Mouse (Mus musculus): ENCODE results near the gene Resf1. TPM values are rescaled to one million over a fixed set of nuclear protein-coding genes. Genes with fewer than 3 reads are reported as not detected.

Resf1 gene
- total and polyA plus RNA-seq, 3 experiments = 12.9 to 103 (median 20.4) TPM

GRCm38 (mm10) chr6:149333036-149333435 lies 23.8 kb downstream of the Resf1 start:
- H3K36me3 ChIP-seq (ENCODE audit: control insufficient read depth in 1 of 2, insufficient read depth in 2 of 2, low read length in 2 of 2) = no peaks in the 10 kb centered on the region; a peak in 1 of 4 replicates
- no peak for TF ChIP-seq USF2 (IDR thresholded peaks at IDR 0.05; ENCODE audit: borderline replicate concordance in 1 of 2, insufficient read depth in 1 of 2, low read depth in 1 of 2, low read length in 2 of 2)
- no peak for TF ChIP-seq NELFE (IDR thresholded peaks at IDR 0.05; ENCODE audit: low read depth, low read length)
- TF ChIP-seq ZC3H11A (IDR thresholded peaks at IDR 0.05; ENCODE audit: low read depth, low read length) = no peak
- no peak for TF ChIP-seq TAL1 (IDR thresholded peaks at IDR 0.05; ENCODE audit: low read length)
- no peak for TF ChIP-seq BHLHE40 (IDR thresholded peaks at IDR 0.05; ENCODE audit: borderline replicate concordance, low read depth, low read length)
- no peak for TF ChIP-seq ZMIZ1 (IDR thresholded peaks at IDR 0.05; ENCODE audit: low read depth, low read length)
- TF ChIP-seq EP300 (IDR thresholded peaks at IDR 0.05; ENCODE audit: low read depth in 1 of 2, low read length in 2 of 2) = no peak
- TF ChIP-seq MXI1 (IDR thresholded peaks at IDR 0.05; ENCODE audit: low read depth, low read length) = no peak
- TF ChIP-seq JUND (IDR thresholded peaks at IDR 0.05; ENCODE audit: low read depth, low read length) = no peak
- TF ChIP-seq ELF1 (IDR thresholded peaks at IDR 0.05; ENCODE audit: low read depth, low read length) = no peak
- no peak for TF ChIP-seq RAD21 (IDR thresholded peaks at IDR 0.05; ENCODE audit: low read depth, low read length)
- TF ChIP-seq POLR2A (IDR thresholded peaks at IDR 0.05; ENCODE audit: control insufficient read depth in 1 of 2, insufficient read depth in 1 of 2, low read depth in 1 of 2, low read length in 2 of 2, poor library complexity in 1 of 2) = no peak
- TF ChIP-seq NRF1 (IDR thresholded peaks at IDR 0.05; ENCODE audit: insufficient read depth, low read depth, low read length, poor library complexity, severe bottlenecking) = no peak
- no peak overlapping the region for H3K4me3 ChIP-seq (ENCODE audit: control insufficient read depth in 1 of 2, insufficient read depth in 1 of 2, low read depth in 2 of 2, low read length in 2 of 2)
- H3K9me3 ChIP-seq (replicated peaks; ENCODE audit: insufficient read depth, low read length) = no peaks in the 10 kb centered on the region
- no peaks in the 10 kb centered on the region for H3K79me2 ChIP-seq (ENCODE audit: control insufficient read depth, insufficient read depth, low read length, poor library complexity)
- H3K27me3 ChIP-seq (ENCODE audit: control insufficient read depth in 1 of 2, insufficient read depth in 2 of 2, low read length in 2 of 2) = no peaks in the 10 kb centered on the region
- no peak for DNase-seq (ENCODE audit: low read depth, low spot score)
- no peak overlapping the region for H3K27ac ChIP-seq (ENCODE audit: control insufficient read depth, low read depth, low read length)
- H3K4me1 ChIP-seq (ENCODE audit: control insufficient read depth in 1 of 2, insufficient read depth in 2 of 2, low read length in 2 of 2) = no peaks in the 10 kb centered on the region
- H3K9ac ChIP-seq (ENCODE audit: control insufficient read depth, low read depth, low read length, poor library complexity, severe bottlenecking) = no peak overlapping the region

GRCm38 (mm10) chr6:149337990-149338389 lies 28.8 kb downstream of the Resf1 start:
- no peak overlapping the region for H3K27ac ChIP-seq (ENCODE audit: control insufficient read depth, low read depth, low read length)
- H3K4me3 ChIP-seq (ENCODE audit: control insufficient read depth in 1 of 2, insufficient read depth in 1 of 2, low read depth in 2 of 2, low read length in 2 of 2) = no peak overlapping the region
- H3K4me1 ChIP-seq (ENCODE audit: control insufficient read depth in 1 of 2, insufficient read depth in 2 of 2, low read length in 2 of 2) = no peaks in the 10 kb centered on the region
- H3K79me2 ChIP-seq (ENCODE audit: control insufficient read depth, insufficient read depth, low read length, poor library complexity) = no peaks in the 10 kb centered on the region
- no peak for TF ChIP-seq MAZ (IDR thresholded peaks at IDR 0.05; ENCODE audit: low read depth, low read length)
- no peak for TF ChIP-seq ETS1 (IDR thresholded peaks at IDR 0.05; ENCODE audit: low read depth, low read length)
- TF ChIP-seq KAT2A (conservative IDR thresholded peaks at IDR 0.05; ENCODE audit: low read depth, low read length) = no peak
- no peak for TF ChIP-seq CHD1 (IDR thresholded peaks at IDR 0.05; ENCODE audit: low read depth, low read length)
- TF ChIP-seq ZC3H11A (IDR thresholded peaks at IDR 0.05; ENCODE audit: low read depth, low read length) = no peak
- no peak for TF ChIP-seq POLR2A (IDR thresholded peaks at IDR 0.05; ENCODE audit: control insufficient read depth in 1 of 2, insufficient read depth in 1 of 2, low read depth in 1 of 2, low read length in 2 of 2, poor library complexity in 1 of 2)
- TF ChIP-seq SMC3 (IDR thresholded peaks at IDR 0.05; ENCODE audit: low read depth, low read length) = no peak
- no peak for TF ChIP-seq JUND (IDR thresholded peaks at IDR 0.05; ENCODE audit: low read depth, low read length)
- no peak for TF ChIP-seq BHLHE40 (IDR thresholded peaks at IDR 0.05; ENCODE audit: borderline replicate concordance, low read depth, low read length)
- no peak for TF ChIP-seq MAX (IDR thresholded peaks at IDR 0.05; ENCODE audit: low read length)
- TF ChIP-seq TBP (IDR thresholded peaks at IDR 0.05; ENCODE audit: low read depth, low read length) = no peak
- no peak for TF ChIP-seq POLR2AphosphoS5 (IDR thresholded peaks at IDR 0.05; ENCODE audit: borderline replicate concordance, low read depth, low read length)
- no peaks in the 10 kb centered on the region for H3K27me3 ChIP-seq (ENCODE audit: control insufficient read depth in 1 of 2, insufficient read depth in 2 of 2, low read length in 2 of 2)
- no peak for DNase-seq (ENCODE audit: low read depth, low spot score)
- H3K9ac ChIP-seq (ENCODE audit: control insufficient read depth, low read depth, low read length, poor library complexity, severe bottlenecking) = no peak overlapping the region
- no peaks in the 10 kb centered on the region; a peak in 1 of 4 replicates for H3K36me3 ChIP-seq (ENCODE audit: control insufficient read depth in 1 of 2, insufficient read depth in 2 of 2, low read length in 2 of 2)
- H3K9me3 ChIP-seq (replicated peaks; ENCODE audit: insufficient read depth, low read length) = no peaks in the 10 kb centered on the region

All from MEL (cell line).